Mouse (Mus musculus) stomach, postnatal 0 days (tissue): ENCODE measurements at regions not wholly inside any gene's neighbourhood (a gene's known extent, or its start where the extent isn't known, plus 50 kb on each side); places are given as distances from the start of the nearest gene placed in this dataset.

Experiments used
- CTCF ChIP-seq: IDR thresholded peaks from 2 replicates; pipeline ENCODE4 v1.5.1; 2016; ENCODE audit warnings: antibody characterized with exemption, low read depth, mild to moderate bottlenecking, moderate library complexity
- EP300 ChIP-seq: optimal IDR thresholded peaks from 2 replicates; pipeline ENCODE3; 2016; ENCODE audit warnings: antibody characterized with exemption

GRCm38 (mm10) chr7:78995820-78996219 lies 57.5 kb upstream of the Acan start:
- TF ChIP-seq EP300 (no peak), CTCF (no peak)
